ENCODE assay signal across 10 mouse cellular contexts in the genomic region with DNA sequence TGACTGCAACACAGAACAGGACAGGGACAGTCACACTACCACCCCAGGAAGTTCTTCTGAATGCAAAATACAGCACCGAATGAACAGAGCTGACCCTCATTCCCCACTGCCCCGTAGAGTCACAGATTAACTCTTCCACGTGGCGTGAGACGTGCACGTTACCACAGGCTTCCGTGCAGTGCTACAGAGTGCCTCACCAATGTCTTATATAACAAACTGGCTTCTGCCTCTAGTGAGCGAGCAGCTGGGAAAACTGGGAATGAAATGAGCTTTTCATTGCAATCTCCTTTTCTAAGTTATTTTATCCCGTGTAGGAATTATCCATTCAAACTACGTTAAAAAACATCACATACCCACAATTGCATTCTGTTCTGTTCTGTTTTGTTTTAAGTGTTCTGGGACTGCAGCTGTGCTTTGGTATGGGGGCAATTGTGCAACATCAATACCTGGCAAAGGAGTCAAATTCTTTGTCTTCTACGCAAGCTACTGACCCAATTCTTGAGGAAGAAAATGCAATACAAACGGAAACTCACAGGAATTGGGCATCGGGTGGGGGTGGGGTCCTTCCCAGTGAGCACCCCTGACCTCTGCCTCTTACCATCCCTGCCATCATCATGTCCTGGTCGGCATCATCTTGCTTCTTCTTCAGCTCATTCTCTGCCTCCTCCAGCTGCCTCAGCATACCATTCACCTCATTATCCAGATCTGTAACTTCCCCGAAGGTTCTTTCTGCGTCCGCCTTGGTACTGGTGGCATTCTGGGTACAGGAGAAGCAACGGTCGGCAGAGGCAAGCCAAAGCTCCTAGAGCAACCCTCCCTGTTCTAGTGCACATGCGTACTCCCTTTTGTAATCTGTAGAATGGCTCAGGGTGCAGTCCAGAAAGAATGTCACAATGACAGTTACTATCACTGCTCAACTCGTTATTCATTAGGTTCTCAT. TPM values are rescaled to one million over a fixed set of nuclear protein-coding genes. Genes with fewer than 3 reads are reported as not detected.
A peak's percentile ranks its signal among the peaks of the same experiment; 100 is the strongest.
DNase-seq lines count a peak whose midpoint lies in the region; ATAC-seq lines count a peak whose summit lies in the region.
"Had no signal": no experiment of that assay in that cellular context is flagged by ENCODE, and none has a peak within 500 bp of the region (broad histone marks: within the 10 kb centered on the region; RNA-seq: fewer than 3 reads in every experiment).

No protein-coding gene starts in this region.

- H3K4me2 ChIP-seq in liver, embryonic 11.5 days: no peak overlapping the region
- H3K4me2 ChIP-seq: heart, embryonic 15.5 days; limb, embryonic 15.5 days had no signal

- no peaks in the 10 kb centered on the region for H3K4me1 ChIP-seq in liver, embryonic 11.5 days (replicated peaks; ENCODE audit: control insufficient read depth, insufficient read depth, low read length)
- H3K4me1 ChIP-seq: heart, embryonic 15.5 days; limb, embryonic 15.5 days had no signal

- no peaks in the 10 kb centered on the region for H3K9me3 ChIP-seq in liver, embryonic 11.5 days (ENCODE audit: control insufficient read depth, low read length)
- H3K9me3 ChIP-seq: heart, embryonic 15.5 days; limb, embryonic 15.5 days had no signal

- no peaks in the 10 kb centered on the region for H3K27me3 ChIP-seq in liver, embryonic 11.5 days (replicated peaks; ENCODE audit: control insufficient read depth, insufficient read depth, low read length)
- H3K27me3 ChIP-seq: heart, embryonic 15.5 days; limb, embryonic 15.5 days had no signal

- ATAC-seq in liver, embryonic 11.5 days (replicated peaks; ENCODE audit: low FRiP score): no peak

- H3K27ac ChIP-seq in liver, embryonic 11.5 days (ENCODE audit: low read depth, low read length): no peak overlapping the region
- H3K27ac ChIP-seq: limb, embryonic 15.5 days had no signal

- H3K4me3 ChIP-seq in liver, embryonic 11.5 days (ENCODE audit: low read depth, low read length): no peak overlapping the region
- H3K4me3 ChIP-seq: heart, embryonic 15.5 days; limb, embryonic 15.5 days had no signal

- no peak overlapping the region for H3K9ac ChIP-seq in liver, embryonic 11.5 days (ENCODE audit: low read depth, low read length)
- H3K9ac ChIP-seq: heart, embryonic 15.5 days; limb, embryonic 15.5 days had no signal

- WGBS in liver, embryonic 11.5 days: 92% methylated on average over 21 of the region's 21 CpGs

- DNase-seq in heart, adult 11 months: peak; percentile 96
- DNase-seq in heart, postnatal 4 days: no peak
- peak; percentile 24 to 44 for DNase-seq in right cerebral cortex, adult 2 months (ENCODE audit: low spot score in 2 of 2)
- no peak for DNase-seq in right cerebral cortex, postnatal 4 days
- DNase-seq in layer of hippocampus, postnatal 36 days: peak; percentile 30 to 33
- DNase-seq in telencephalon, adult 2 months (ENCODE audit: low read depth, low spot score): peak; percentile 58
- DNase-seq in spleen, postnatal 36 days (ENCODE audit: low spot score in 2 of 2): no peak
- no peak for DNase-seq in liver, embryonic 11.5 days (ENCODE audit: low spot score)

- H3K36me3 ChIP-seq in liver, embryonic 11.5 days (ENCODE audit: control insufficient read depth, insufficient read depth, low read length): peaks cover 21% of the 10 kb centered on the region

RNA-seq across cellular contexts. Expression of a gene that starts 39.8 kb away (rescaled TPM):
- 10 to 100 TPM; 14.6 to 20.4 TPM for total RNA-seq in heart, postnatal 4 days (2021)
- total RNA-seq in layer of hippocampus, postnatal 36 days (2021): 1 to 10 TPM; 1.6 to 2.1 TPM
- polyA plus RNA-seq in liver, embryonic 11.5 days (2014; fragmentation: Nextera tagmentation; extraction: Ambion mirVana): 1.0 and 1.1 TPM in 2 replicates

Comparison
In these comparisons a context has a peak if more than half of its experiments do, and no peak if none do; other contexts are left out.
1. DNase-seq: peak in heart, adult 11 months (single experiment), right cerebral cortex, adult 2 months (2 of 2), layer of hippocampus, postnatal 36 days (2 of 2) and telencephalon, adult 2 months (single experiment); none in heart, postnatal 4 days (single experiment), right cerebral cortex, postnatal 4 days (single experiment), spleen, postnatal 36 days (0 of 2) and liver, embryonic 11.5 days (single experiment).
2. RNA of a gene that starts 39.8 kb away (total RNA-seq): 14.6 to 20.4 TPM in heart, postnatal 4 days; 1.6 to 2.1 TPM in layer of hippocampus, postnatal 36 days; every median in the first group is over 4 times any median in the second.